Mouse (Mus musculus): ENCODE results near the gene 4930470P17Rik. TPM values are rescaled to one million over a fixed set of nuclear protein-coding genes. Genes with fewer than 3 reads are reported as not detected.

The 4930470P17Rik gene
- 0.04 TPM in 1 of 2 replicates, not detected in the other for polyA plus RNA-seq (2012; rRNA removed)

GRCm38 (mm10) chr2:170601917-170602316 is at the start of gene 4930470P17Rik:
4930470P17Rik (minus strand) TSS chr2:170602017.

Other genes with a start within 250 kb of the 4930470P17Rik start
- gene Bcas1, start 174.2 kb downstream of the 4930470P17Rik start, polyA plus RNA-seq (2012; rRNA removed), result 4.1 and 6.6 TPM in 2 replicates
- gene Pfdn4, start 105.6 kb downstream of the 4930470P17Rik start, polyA plus RNA-seq (2012; rRNA removed), result 63.8 and 66.5 TPM in 2 replicates
- 0.13 and 0.18 TPM in 2 replicates for gene Cyp24a1, start 104.9 kb downstream of the 4930470P17Rik start, polyA plus RNA-seq (2012; rRNA removed)
- gene Dok5, start 129.8 kb upstream of the 4930470P17Rik start, polyA plus RNA-seq (2012; rRNA removed), result 62.7 and 77.3 TPM in 2 replicates